Mouse (Mus musculus) midbrain, embryonic 11.5 days (tissue): ENCODE measurements around the gene S1pr5. TPM values are rescaled to one million over a fixed set of nuclear protein-coding genes. Genes with fewer than 3 reads are reported as not detected.

Experiments used
- ATAC-seq: fragments of 200-750 bp; cut with Nextera tagmentation; 2 replicates; pipeline ENCODE4 v1.8.0; 2017; ENCODE audit warnings: moderate TSS enrichment, moderate library complexity; ENCODE audit not compliant: low FRiP score
- DNase-seq: peaks from one replicate; pipeline ENCODE4 v3.0.0; 2015; ENCODE audit warnings: low spot score; ENCODE audit errors: missing footprints
- H3K27ac ChIP-seq: fragments of 300-500 bp; sonication (generic); 2 replicates; pipeline ENCODE4 v1.5.1; 2014; ENCODE audit warnings: low read depth, low read length
- H3K27me3 ChIP-seq: fragments of 300-500 bp; sonication (generic); 2 replicates; pipeline ENCODE4 v1.6.1; 2014; ENCODE audit warnings: mild to moderate bottlenecking, low read length, moderate library complexity, mixed read lengths; ENCODE audit not compliant: control insufficient read depth, insufficient read depth
- H3K36me3 ChIP-seq: fragments of 300-500 bp; sonication (generic); 2 replicates; pipeline ENCODE4 v1.6.1; 2014; ENCODE audit warnings: mild to moderate bottlenecking, low read length, moderate library complexity, mixed read lengths; ENCODE audit not compliant: control insufficient read depth, insufficient read depth
- H3K4me1 ChIP-seq: fragments of 300-500 bp; sonication (generic); 2 replicates; pipeline ENCODE4 v1.6.1; 2014; ENCODE audit warnings: low read length; ENCODE audit not compliant: control insufficient read depth, insufficient read depth
- H3K4me2 ChIP-seq: fragments of 300-500 bp; sonication (generic); 2 replicates; pipeline ENCODE4 v1.6.1; 2014; ENCODE audit warnings: mild to moderate bottlenecking, moderate library complexity
- H3K4me3 ChIP-seq: fragments of 300-500 bp; sonication (generic); 2 replicates; pipeline ENCODE4 v1.5.1; 2014; ENCODE audit warnings: low read depth, low read length
- H3K9ac ChIP-seq: fragments of 300-500 bp; sonication (generic); 2 replicates; pipeline ENCODE4 v1.6.1; 2014; ENCODE audit warnings: low read length
- H3K9me3 ChIP-seq: fragments of 300-500 bp; sonication (generic); 2 replicates; pipeline ENCODE4 v1.6.1; 2016; ENCODE audit warnings: low read length; ENCODE audit not compliant: control insufficient read depth
- WGBS: fragments of 180-500 bp; shearing (Covaris S2); extraction: QIAGEN DNeasy Blood & Tissue Kit; methylation state at CpG from one replicate; pipeline ENCODE4 v1.1.7; 2014; 5-methylcytosine and 5-hydroxymethylcytosine counted together
- polyA plus RNA-seq: library from polyadenylated mRNA; unstranded; fragments of >200 nt; fragmentation: Nextera tagmentation; extraction: Ambion mirVana; gene quantifications from 2 replicates; pipeline ENCODE4 v1.2.1, GENCODE M21; 2014

S1pr5 gene
- polyA plus RNA-seq, 1 experiment from 2014 or later, result 0.19 TPM

GRCm38 (mm10) chr9:21235341-21235740, 12.9 kb downstream of the S1pr5 start:
- no peaks in the 10 kb centered on the region for H3K9me3 ChIP-seq
- no peaks in the 10 kb centered on the region; the same call in 1 of the 2 replicates for H3K36me3 ChIP-seq
- H3K9ac ChIP-seq, result no peak overlapping the region
- no peaks in the 10 kb centered on the region for H3K27me3 ChIP-seq
- ATAC-seq, result no peak
- no peak overlapping the region for H3K4me2 ChIP-seq
- peaks cover 9% of the 10 kb centered on the region for H3K4me1 ChIP-seq
- H3K27ac ChIP-seq, result no peak overlapping the region
- DNase-seq, result no peak
- H3K4me3 ChIP-seq, result no peak overlapping the region
- 87% methylated on average over 4 of the region's 4 CpGs for WGBS

GRCm38 (mm10) chr9:21233805-21234204, 14.4 kb downstream of the S1pr5 start:
- 86% methylated on average over 28 of the region's 28 CpGs for WGBS
- Histone ChIP-seq H3K4me3 (no peak overlapping the region), H3K36me3 (no peaks in the 10 kb centered on the region; the same call in 1 of the 2 replicates), H3K27ac (no peak overlapping the region), H3K9ac (no peak overlapping the region), H3K4me2 (no peak overlapping the region), H3K27me3 (no peaks in the 10 kb centered on the region), H3K9me3 (no peaks in the 10 kb centered on the region), H3K4me1 (peaks cover 9% of the 10 kb centered on the region)
- ATAC-seq, result no peak
- no peak for DNase-seq

GRCm38 (mm10) chr9:21233366-21233765, 14.9 kb downstream of the S1pr5 start:
- H3K9me3 ChIP-seq, result no peaks in the 10 kb centered on the region
- H3K4me3 ChIP-seq, result no peak overlapping the region
- DNase-seq, result no peak
- H3K27me3 ChIP-seq, result no peaks in the 10 kb centered on the region
- no peak overlapping the region for H3K9ac ChIP-seq
- peaks cover 9% of the 10 kb centered on the region for H3K4me1 ChIP-seq
- H3K27ac ChIP-seq, result no peak overlapping the region
- no peaks in the 10 kb centered on the region; the same call in 1 of the 2 replicates for H3K36me3 ChIP-seq
- H3K4me2 ChIP-seq, result no peak overlapping the region
- WGBS, result 90% methylated on average over 29 of the region's 29 CpGs
- ATAC-seq, result no peak

- no peaks in the 10 kb centered on the region for H3K27me3 ChIP-seq
- peaks cover 9% of the 10 kb centered on the region for H3K4me1 ChIP-seq
- H3K4me2 ChIP-seq, result no peak overlapping the region
- H3K9me3 ChIP-seq, result no peaks in the 10 kb centered on the region
- no peak overlapping the region for H3K4me3 ChIP-seq
- H3K27ac ChIP-seq, result no peak overlapping the region
- no peaks in the 10 kb centered on the region; the same call in 1 of the 2 replicates for H3K36me3 ChIP-seq
- ATAC-seq, result no peak
- WGBS, result 91% methylated on average over 5 of the region's 5 CpGs
- no peak overlapping the region for H3K9ac ChIP-seq
- no peak for DNase-seq
Measured at GRCm38 (mm10) chr9:21232867-21233266, 15.4 kb downstream of the S1pr5 start.

GRCm38 (mm10) chr9:21231551-21231950, 16.7 kb downstream of the S1pr5 start:
- no peak for DNase-seq
- Histone ChIP-seq H3K4me1 (no peaks in the 10 kb centered on the region), H3K27me3 (no peaks in the 10 kb centered on the region), H3K9ac (no peak overlapping the region), H3K4me2 (no peak overlapping the region), H3K9me3 (no peaks in the 10 kb centered on the region), H3K27ac (no peak overlapping the region), H3K4me3 (no peak overlapping the region), H3K36me3 (no peaks in the 10 kb centered on the region; the same call in 1 of the 2 replicates)
- no peak for ATAC-seq
- WGBS, result 42% methylated on average over 23 of the region's 23 CpGs

- Histone ChIP-seq H3K27ac (no peak overlapping the region), H3K27me3 (no peaks in the 10 kb centered on the region; the same call in 1 of the 2 replicates), H3K36me3 (no peaks in the 10 kb centered on the region), H3K4me1 (no peaks in the 10 kb centered on the region), H3K4me2 (peak overlapping the region; percentile 12; the same call in 1 of the 2 replicates), H3K9ac (0 out of 2 replicates have a peak overlapping the region, but pooled peaks have one; percentile 21), H3K4me3 (peak overlapping the region; percentile 3), H3K9me3 (no peaks in the 10 kb centered on the region)
- 18% methylated on average over 16 of the region's 16 CpGs for WGBS
- DNase-seq (no peak), ATAC-seq (no peak)
Measured at GRCm38 (mm10) chr9:21227342-21227741, 20.9 kb downstream of the S1pr5 start.

GRCm38 (mm10) chr9:21225415-21225758, 22.9 kb downstream of the S1pr5 start:
- WGBS, result 21% methylated on average over 7 of the region's 7 CpGs
- Histone ChIP-seq H3K4me3 (no peak overlapping the region), H3K9ac (no peak overlapping the region), H3K27ac (no peak overlapping the region), H3K36me3 (no peaks in the 10 kb centered on the region), H3K9me3 (no peaks in the 10 kb centered on the region), H3K27me3 (no peaks in the 10 kb centered on the region; the same call in 1 of the 2 replicates), H3K4me2 (peak overlapping the region; percentile 30), H3K4me1 (peaks cover 4% of the 10 kb centered on the region; the same call in 1 of the 2 replicates)
- ATAC-seq, result no peak
- no peak for DNase-seq

- Histone ChIP-seq H3K27ac (no peak overlapping the region), H3K4me1 (peaks cover 4% of the 10 kb centered on the region; the same call in 1 of the 2 replicates), H3K4me3 (no peak overlapping the region), H3K9ac (no peak overlapping the region), H3K36me3 (no peaks in the 10 kb centered on the region), H3K4me2 (peak overlapping the region; percentile 30), H3K9me3 (no peaks in the 10 kb centered on the region; the same call in 1 of the 2 replicates), H3K27me3 (no peaks in the 10 kb centered on the region; the same call in 1 of the 2 replicates)
- WGBS, result 24% methylated on average over 26 of the region's 26 CpGs
- DNase-seq (no peak), ATAC-seq (no peak; the same call in 1 of the 2 replicates)
Measured at GRCm38 (mm10) chr9:21224576-21225414, 23.4 kb downstream of the S1pr5 start.

GRCm38 (mm10) chr9:21223906-21224305, 24.3 kb downstream of the S1pr5 start:
- 94% methylated on average over 6 of the region's 6 CpGs for WGBS
- Histone ChIP-seq H3K4me2 (no peak overlapping the region), H3K4me1 (peaks cover 4% of the 10 kb centered on the region; the same call in 1 of the 2 replicates), H3K9ac (no peak overlapping the region), H3K9me3 (no peaks in the 10 kb centered on the region; the same call in 1 of the 2 replicates), H3K27me3 (no peaks in the 10 kb centered on the region; the same call in 1 of the 2 replicates), H3K36me3 (no peaks in the 10 kb centered on the region), H3K27ac (no peak overlapping the region), H3K4me3 (no peak overlapping the region)
- ATAC-seq, result no peak
- DNase-seq, result no peak
